Mouse (Mus musculus): ENCODE measurements around the gene Vps29.

DNA sequence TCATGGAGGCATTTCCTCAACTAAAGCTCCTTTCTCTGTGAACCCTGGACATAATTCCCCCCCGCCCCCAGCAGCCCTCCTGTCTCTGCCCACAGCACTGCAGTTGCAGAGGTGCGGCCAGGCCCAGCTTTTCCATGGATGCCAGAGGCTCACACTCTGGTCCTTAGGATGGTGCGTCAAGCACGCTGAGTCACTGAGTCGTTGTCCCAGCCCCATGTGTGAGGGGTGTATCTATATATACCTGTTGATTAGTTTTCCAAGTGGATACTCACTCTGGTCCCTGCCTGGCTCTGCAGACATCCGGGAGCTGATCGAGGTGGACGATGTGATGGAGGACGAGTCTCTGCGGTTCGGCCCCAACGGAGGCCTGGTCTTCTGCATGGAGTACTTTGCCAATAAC lies 24.0 kb downstream of the Vps29 start:
- no peak for TF ChIP-seq POLR2AphosphoS2 (IDR thresholded peaks at IDR 0.05; ENCODE audit: insufficient read length, low read depth)
- no peak for TF ChIP-seq POLR2A (IDR thresholded peaks at IDR 0.05; ENCODE audit: insufficient read length, low read depth)
- no peak for TF ChIP-seq E2F4 (IDR thresholded peaks at IDR 0.05; ENCODE audit: insufficient read depth)
- no peak for TF ChIP-seq USF1 (IDR thresholded peaks at IDR 0.05; ENCODE audit: low read depth)
- no peak for TF ChIP-seq MAX (IDR thresholded peaks at IDR 0.05; ENCODE audit: low read depth)
- TF ChIP-seq TCF12 (IDR thresholded peaks at IDR 0.05; ENCODE audit: insufficient read depth, poor library complexity, severe bottlenecking), result no peak
- TF ChIP-seq MYOG (IDR thresholded peaks at IDR 0.05; ENCODE audit: control insufficient read depth in 1 of 3, insufficient read depth in 1 of 3, insufficient read length in 2 of 3, low read depth in 2 of 3), result no peak
- TF ChIP-seq MYOD1 (IDR thresholded peaks at IDR 0.05; ENCODE audit: control insufficient read depth in 1 of 3, insufficient read length in 2 of 3, low read depth in 2 of 3), result no peak
